Mouse (Mus musculus): ENCODE results near the gene Olfr393. TPM values are rescaled to one million over a fixed set of nuclear protein-coding genes. Genes with fewer than 3 reads are reported as not detected.

Gene Olfr393
- not detected for total RNA-seq (2021)
- long read RNA-seq, experiment 1: 0 reads
- long read RNA-seq, experiment 2: 0 reads

GRCm38 (mm10) chr11:73851354-73851753 lies at the start of gene Olfr393:
TSS of gene Olfr393 (minus strand) at chr11:73851454.
- intact Hi-C loops (cut with DNase I): no loop called here

GRCm38 (mm10) chr11:73890671-73891070 lies 39.4 kb upstream of the Olfr393 start, which contains the start of gene Olfr394:
TSS of gene Olfr394 (minus strand) at chr11:73890771.
- Histone ChIP-seq H3K4me3 (no peak within 1 kb of the TSS), H3K27ac (no peak within 1 kb of the TSS)
- intact Hi-C loops (cut with DNase I): no loop called here
- no peak for DNase-seq (ENCODE audit: extremely low spot score in 1 of 2, low spot score in 2 of 2)
- no peak for TF ChIP-seq CTCF (IDR thresholded peaks at IDR 0.05)

More at GRCm38 (mm10) chr11:73851354-73851753, at the start of gene Olfr393:
- no peak for TF ChIP-seq CTCF (IDR thresholded peaks at IDR 0.05)
- Histone ChIP-seq H3K27ac (no peak within 1 kb of the TSS), H3K4me3 (no peak within 1 kb of the TSS)
- DNase-seq (ENCODE audit: extremely low spot score in 1 of 2, low spot score in 2 of 2): no peak

- no peak for DNase-seq (ENCODE audit: extremely low spot score in 1 of 2, low spot score in 2 of 2)
- intact Hi-C loops (cut with DNase I): no loop called here
- H3K4me3 ChIP-seq: no peak within 1 kb of the TSS
- TF ChIP-seq CTCF (IDR thresholded peaks at IDR 0.05): no peak
- no peak within 1 kb of the TSS for H3K27ac ChIP-seq
These were observed 34.3 kb downstream of the Olfr393 start, which contains the start of gene Olfr392 for GRCm38 (mm10) chr11:73816949-73817348. TSS of gene Olfr392 (minus strand) at chr11:73817049.

- no peak within 1 kb of the TSS for H3K27ac ChIP-seq
- DNase-seq (ENCODE audit: extremely low spot score in 1 of 2, low spot score in 2 of 2): no peak
- TF ChIP-seq CTCF (IDR thresholded peaks at IDR 0.05): no peak
- intact Hi-C loops (cut with DNase I): no loop called here
- no peak within 1 kb of the TSS for H3K4me3 ChIP-seq
These were observed 48.3 kb downstream of the Olfr393 start, which contains the start of gene Olfr391-ps for GRCm38 (mm10) chr11:73802952-73803351. TSS of gene Olfr391-ps (minus strand) at chr11:73803052.

Other genes with a start within 250 kb of the Olfr393 start
- gene Zfp735, start 162.7 kb downstream of the Olfr393 start, total RNA-seq (2021): not detected
- not detected for gene Olfr389, start 70.7 kb downstream of the Olfr393 start, total RNA-seq (2021)
- not detected for gene Olfr390, start 68.5 kb downstream of the Olfr393 start, total RNA-seq (2021)
- not detected for gene Olfr391-ps, start 48.4 kb downstream of the Olfr393 start, total RNA-seq (2021)
- gene Olfr392, start 34.4 kb downstream of the Olfr393 start, total RNA-seq (2021): not detected
- gene Olfr394, start 39.3 kb upstream of the Olfr393 start, total RNA-seq (2021): not detected
- gene Olfr395, start 57.8 kb upstream of the Olfr393 start, total RNA-seq (2021): not detected
- not detected for gene Olfr23, start 85.2 kb upstream of the Olfr393 start, total RNA-seq (2021)
- gene Olfr397, start 109.4 kb upstream of the Olfr393 start, total RNA-seq (2021): not detected
- not detected for gene Olfr398, start 139.0 kb upstream of the Olfr393 start, total RNA-seq (2021)
- not detected for gene Olfr139, start 205.1 kb upstream of the Olfr393 start, total RNA-seq (2021)
- gene Olfr399, start 205.2 kb upstream of the Olfr393 start, total RNA-seq (2021): not detected
- not detected for gene Zfp616, start 218.5 kb upstream of the Olfr393 start, total RNA-seq (2021)